Mouse (Mus musculus): ENCODE measurements around the gene Wdr5.

DNA sequence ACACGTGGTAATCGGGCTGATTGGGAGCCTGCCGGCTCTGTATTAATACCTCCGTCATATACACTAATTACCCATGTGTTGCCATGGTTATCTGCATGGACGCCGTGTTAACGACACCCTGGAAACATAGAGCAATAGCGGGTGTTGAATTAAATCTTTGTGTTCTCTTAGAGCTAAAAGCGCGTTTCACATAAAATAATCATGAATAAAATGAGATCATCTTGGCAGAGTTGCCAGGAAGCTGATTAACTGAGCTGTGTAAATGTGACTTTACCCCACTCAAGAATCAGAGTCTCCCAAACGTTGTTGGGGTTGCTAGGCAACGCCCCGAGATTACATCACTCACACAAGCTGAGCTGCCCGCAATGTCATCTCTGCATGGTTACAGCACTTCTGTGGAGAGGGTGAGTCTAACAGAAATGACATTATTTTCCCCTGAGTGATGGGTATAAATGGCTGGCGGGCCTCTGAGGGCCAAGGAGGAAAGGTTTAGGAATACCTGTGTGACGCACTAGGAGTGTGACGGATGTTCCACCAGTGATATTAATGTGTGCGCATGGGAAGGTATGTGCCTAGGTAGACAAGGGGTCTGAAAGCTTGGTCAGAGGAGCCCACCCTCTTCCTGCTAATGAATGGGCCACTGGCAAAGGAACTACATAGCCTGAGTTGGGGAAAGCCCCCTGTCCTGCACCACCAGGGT is 58.1 kb downstream of the Wdr5 start:
- TF ChIP-seq CTCF (IDR thresholded peaks at IDR 0.05; ENCODE audit: extremely low read depth, insufficient read depth, insufficient read length, insufficient replicate concordance): no peak
- no peak for TF ChIP-seq POLR2A (IDR thresholded peaks at IDR 0.05; ENCODE audit: low read depth, low read length)
